Comparison of ENCODE assay signal across 8 mouse cellular contexts in the genomic region with DNA sequence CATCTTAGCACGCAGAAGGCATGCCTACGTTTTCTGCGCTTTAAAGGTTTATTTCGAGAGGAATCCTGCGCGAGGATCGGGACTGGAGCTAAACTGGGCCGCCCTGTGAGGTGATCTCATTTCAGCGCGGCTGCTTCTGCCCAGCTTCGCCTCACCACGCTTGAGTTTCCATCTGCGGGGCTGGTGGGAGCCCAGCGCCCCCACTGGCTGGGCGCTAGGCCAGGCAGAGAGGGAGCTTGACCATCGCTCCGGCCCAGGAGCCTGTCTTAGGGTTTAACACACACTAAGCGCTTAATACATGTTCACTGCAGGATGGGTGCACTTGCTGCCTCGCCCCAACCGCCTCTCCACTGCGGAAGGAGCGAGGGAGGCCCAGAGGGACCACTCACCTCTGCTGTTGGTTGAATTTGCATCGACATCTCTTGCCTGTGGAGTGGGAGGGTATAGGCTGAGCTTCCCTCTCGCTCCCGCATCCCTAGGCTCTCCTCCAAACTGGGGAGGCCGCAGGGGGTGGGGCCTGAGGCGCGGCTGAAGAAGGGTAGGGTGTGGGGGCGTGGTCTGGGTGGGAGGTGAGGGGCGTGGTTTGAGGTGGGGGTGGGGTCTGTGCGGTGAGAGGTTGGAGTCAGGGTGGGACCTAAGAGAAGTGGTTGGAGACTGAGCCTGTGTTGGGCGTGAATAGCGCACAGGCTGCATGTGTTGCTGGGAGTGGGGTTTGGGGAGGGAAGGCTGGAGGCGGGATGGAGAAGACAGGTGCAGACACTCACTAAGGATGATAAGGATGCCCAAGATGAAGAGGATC. TPM values are rescaled to one million over a fixed set of nuclear protein-coding genes. Genes with fewer than 3 reads are reported as not detected.
DNase-seq lines count a peak whose midpoint lies in the region; ATAC-seq and TF ChIP-seq lines count a peak whose summit lies in the region.

No protein-coding gene starts in this region.

- ATAC-seq in intestine, postnatal 0 days, result peak; percentile 19; the same call in 1 of the 2 replicates
- ATAC-seq in liver, postnatal 0 days, result no peak

- H3K9ac ChIP-seq in intestine, postnatal 0 days (ENCODE audit: low read depth, low read length), result no peak overlapping the region
- H3K9ac ChIP-seq in liver, postnatal 0 days (replicated peaks), result peak overlapping the region; percentile 16; the same call in 1 of the 2 replicates

- no peak overlapping the region for H3K27ac ChIP-seq in intestine, postnatal 0 days (ENCODE audit: low read depth, low read length)
- H3K27ac ChIP-seq in liver, postnatal 0 days (ENCODE audit: low read depth), result no peak overlapping the region

- no peaks in the 10 kb centered on the region for H3K36me3 ChIP-seq in intestine, postnatal 0 days (ENCODE audit: control insufficient read depth, insufficient read depth)
- H3K36me3 ChIP-seq in liver, postnatal 0 days (replicated peaks; ENCODE audit: insufficient read depth, low read length), result no peaks in the 10 kb centered on the region

- H3K4me3 ChIP-seq in intestine, postnatal 0 days (ENCODE audit: low read depth, low read length), result no peak overlapping the region; the same call in 1 of the 2 replicates
- H3K4me3 ChIP-seq in liver, postnatal 0 days (ENCODE audit: low read depth, low read length), result peak overlapping the region; percentile 38; the same call in 1 of the 2 replicates

- DNase-seq in ovary, postnatal 36 days (ENCODE audit: low spot score), result peak; percentile 46
- DNase-seq in ovary, postnatal 14 days (ENCODE audit: low spot score), result no peak
- peak; percentile 82 to 91 for DNase-seq in cerebellum, postnatal 36 days
- DNase-seq in gastrocnemius, postnatal 10 days, result peak; percentile 57
- peak; percentile 70 for DNase-seq in liver, postnatal 0 days
- DNase-seq in right cerebral cortex, adult 18-20 months, result peak; percentile 81
- no peak for DNase-seq in urinary bladder, postnatal 36 days (ENCODE audit: low spot score in 2 of 2)

- H3K27me3 ChIP-seq in intestine, postnatal 0 days (replicated peaks; ENCODE audit: control insufficient read depth, insufficient read depth, low read length), result peaks cover 47% of the 10 kb centered on the region
- peaks cover 43% of the 10 kb centered on the region for H3K27me3 ChIP-seq in liver, postnatal 0 days (ENCODE audit: insufficient read depth, low read length)

- peak overlapping the region; percentile 32 for H3K4me2 ChIP-seq in intestine, postnatal 0 days (replicated peaks; ENCODE audit: low read depth)
- peak overlapping the region; percentile 67 for H3K4me2 ChIP-seq in liver, postnatal 0 days (ENCODE audit: low read depth, low read length)

- TF ChIP-seq CTCF in intestine, postnatal 0 days (IDR thresholded peaks at IDR 0.05; ENCODE audit: low read depth), result peak; percentile 48
- TF ChIP-seq CTCF in liver, postnatal 0 days (IDR thresholded peaks at IDR 0.05; ENCODE audit: low read depth), result no peak

- H3K9me3 ChIP-seq in intestine, postnatal 0 days (ENCODE audit: control insufficient read depth), result no peaks in the 10 kb centered on the region
- H3K9me3 ChIP-seq in liver, postnatal 0 days (ENCODE audit: low read length), result no peaks in the 10 kb centered on the region

- WGBS in intestine, postnatal 0 days, result 7% methylated on average over 34 of the region's 34 CpGs
- 12% methylated on average over 34 of the region's 34 CpGs for WGBS in liver, postnatal 0 days (ENCODE audit: insufficient replicate concordance)

- TF ChIP-seq EP300 in liver, postnatal 0 days (IDR thresholded peaks at IDR 0.05; ENCODE audit: low read depth), result no peak

- H3K4me1 ChIP-seq in intestine, postnatal 0 days (replicated peaks; ENCODE audit: control insufficient read depth, insufficient read depth, low read length), result no peaks in the 10 kb centered on the region
- peaks cover 9% of the 10 kb centered on the region for H3K4me1 ChIP-seq in liver, postnatal 0 days (ENCODE audit: insufficient read depth)

RNA-seq across cellular contexts. Expression of gene Fxyd7, which starts 1.6 kb away (rescaled TPM):
- 1 to 10 TPM; 2.4 to 2.6 TPM for total RNA-seq in gastrocnemius, postnatal 10 days (2021)
- polyA plus RNA-seq in intestine, postnatal 0 days (2015; fragmentation: Nextera tagmentation; extraction: Ambion mirVana), result 15.2 and 16.2 TPM in 2 replicates
- 0.16 TPM in 1 of 2 replicates, not detected in the other for polyA plus RNA-seq in liver, postnatal 0 days (2015; fragmentation: Nextera tagmentation; extraction: Ambion mirVana)

RNA-seq across cellular contexts. Expression of gene Fxyd1, which starts 4.2 kb away (rescaled TPM):
- 1,000 to 10,000 TPM; 1,112 to 1,150 TPM for total RNA-seq in gastrocnemius, postnatal 10 days (2021)
- 78.9 and 83.1 TPM in 2 replicates for polyA plus RNA-seq in intestine, postnatal 0 days (2015; fragmentation: Nextera tagmentation; extraction: Ambion mirVana)
- polyA plus RNA-seq in liver, postnatal 0 days (2015; fragmentation: Nextera tagmentation; extraction: Ambion mirVana), result 300 and 302 TPM in 2 replicates

RNA-seq across cellular contexts. Expression of gene Lgi4, which starts 6.3 kb away (rescaled TPM):
- total RNA-seq in gastrocnemius, postnatal 10 days (2021), result 1 to 10 TPM; 8.4 to 9.9 TPM
- 0.70 and 0.78 TPM in 2 replicates for polyA plus RNA-seq in intestine, postnatal 0 days (2015; fragmentation: Nextera tagmentation; extraction: Ambion mirVana)
- polyA plus RNA-seq in liver, postnatal 0 days (2015; fragmentation: Nextera tagmentation; extraction: Ambion mirVana), result 0.11 TPM in 1 of 2 replicates, not detected in the other

RNA-seq across cellular contexts. Expression of gene Fxyd5, which starts 10.6 kb away (rescaled TPM):
- 10 to 100 TPM; 10.1 to 21.5 TPM for total RNA-seq in gastrocnemius, postnatal 10 days (2021)
- polyA plus RNA-seq in intestine, postnatal 0 days (2015; fragmentation: Nextera tagmentation; extraction: Ambion mirVana), result 18.2 and 19.3 TPM in 2 replicates
- polyA plus RNA-seq in liver, postnatal 0 days (2015; fragmentation: Nextera tagmentation; extraction: Ambion mirVana), result 25.8 and 29.4 TPM in 2 replicates

RNA-seq across cellular contexts. Expression of gene Fxyd3, which starts 23.7 kb away (rescaled TPM):
- 1 to 10 TPM; 2.9 TPM for total RNA-seq in gastrocnemius, postnatal 10 days (2021)
- 40.4 and 48.0 TPM in 2 replicates for polyA plus RNA-seq in intestine, postnatal 0 days (2015; fragmentation: Nextera tagmentation; extraction: Ambion mirVana)
- 3.4 TPM in 2 replicates for polyA plus RNA-seq in liver, postnatal 0 days (2015; fragmentation: Nextera tagmentation; extraction: Ambion mirVana)

Comparison
In these comparisons a context has a peak if more than half of its experiments do, and no peak if none do; other contexts are left out.
1. DNase-seq: peak in ovary, postnatal 36 days (single experiment), cerebellum, postnatal 36 days (2 of 2), gastrocnemius, postnatal 10 days (single experiment), liver, postnatal 0 days (single experiment) and right cerebral cortex, adult 18-20 months (single experiment); none in ovary, postnatal 14 days (single experiment) and urinary bladder, postnatal 36 days (0 of 2).
2. RNA of gene Fxyd7, which starts 1.6 kb away (polyA plus RNA-seq): 15.2 to 16.2 TPM in intestine, postnatal 0 days; 0.16 TPM in liver, postnatal 0 days; every median in the first group is over 10 times any median in the second.